Mouse (Mus musculus): ENCODE measurements at regions not wholly inside any gene's neighbourhood (a gene's known extent, or its start where the extent isn't known, plus 50 kb on each side); places are given as distances from the start of the nearest gene placed in this dataset. TPM values are rescaled to one million over a fixed set of nuclear protein-coding genes. Genes with fewer than 3 reads are reported as not detected.

DNA sequence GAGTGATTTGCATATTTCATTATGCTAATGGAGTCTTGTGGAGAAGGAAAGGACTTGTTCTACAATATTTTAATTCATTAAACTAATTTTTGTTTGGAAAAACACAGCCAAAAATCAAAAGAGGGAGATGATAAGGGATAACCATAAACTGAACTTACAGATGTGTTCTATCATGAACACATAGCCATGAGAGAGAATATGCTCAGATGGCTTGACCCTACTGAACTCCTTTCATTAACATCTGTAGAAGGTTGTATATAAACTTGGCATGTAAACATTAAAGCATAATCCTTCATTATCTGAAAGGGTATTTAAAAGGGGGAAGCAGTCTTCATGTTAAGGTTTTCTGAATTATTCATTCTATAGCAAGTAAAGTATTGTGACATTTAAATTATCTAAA, 871.1 kb downstream of the Tlr4 start:
- H3K27me3 ChIP-seq (replicated peaks; ENCODE audit: control insufficient read depth, insufficient read depth, low read length): no peaks in the 10 kb centered on the region
- no peaks in the 10 kb centered on the region for H3K9me3 ChIP-seq (ENCODE audit: control insufficient read depth, low read length)
- no peak overlapping the region for H3K9ac ChIP-seq (ENCODE audit: low read depth, low read length)
- H3K4me2 ChIP-seq (ENCODE audit: low read depth, low read length): no peak overlapping the region
- H3K4me1 ChIP-seq (ENCODE audit: control insufficient read depth, insufficient read depth, low read length): no peaks in the 10 kb centered on the region
- H3K36me3 ChIP-seq (ENCODE audit: control insufficient read depth, insufficient read depth, low read length): no peaks in the 10 kb centered on the region
- ATAC-seq (ENCODE audit: low read depth) (no peak), DNase-seq (ENCODE audit: low spot score) (no peak)
- no peak overlapping the region for H3K4me3 ChIP-seq (ENCODE audit: low read depth, low read length)
- H3K27ac ChIP-seq (replicated peaks; ENCODE audit: low read depth, low read length): no peak overlapping the region

Small RNA genes in the stretch of these regions (microRNA-seq; reads per million reads assigned to microRNA genes)
- gene Gm44497 (ENCODE audit: borderline number of aligned reads): not detected

Data from embryonic facial prominence, embryonic 14.5 days (tissue).